Mouse (Mus musculus) small intestine, adult 2 months (tissue): ENCODE measurements around the gene Plcxd2. TPM values are rescaled to one million over a fixed set of nuclear protein-coding genes. Genes with fewer than 3 reads are reported as not detected.

ENCODE experiments used
- H3K27ac ChIP-seq: fragments of 200-500 bp; 2 replicates; pipeline ENCODE4 v1.5.1; 2012; ENCODE audit warnings: low read depth, low read length, control low read depth, inconsistent platforms; ENCODE audit not compliant: insufficient read depth
- H3K27me3 ChIP-seq: fragments of 200-500 bp; 2 replicates; pipeline ENCODE4 v1.6.1; 2012; ENCODE audit warnings: mild to moderate bottlenecking, moderate library complexity, low read length, inconsistent platforms; ENCODE audit not compliant: control insufficient read depth, insufficient read depth
- H3K36me3 ChIP-seq: fragments of 200-500 bp; 2 replicates; pipeline ENCODE4 v1.6.1; 2012; ENCODE audit warnings: mild to moderate bottlenecking, low read length, control low read depth, inconsistent platforms; ENCODE audit not compliant: control insufficient read depth, insufficient read depth
- H3K4me1 ChIP-seq: fragments of 200-500 bp; 2 replicates; pipeline ENCODE4 v1.6.1; 2012; ENCODE audit warnings: low read length, inconsistent platforms, mixed read lengths; ENCODE audit not compliant: control insufficient read depth, insufficient read depth, insufficient read length
- H3K4me3 ChIP-seq: fragments of 200-500 bp; 2 replicates; pipeline ENCODE4 v1.5.1; 2012; ENCODE audit warnings: low read depth, mild to moderate bottlenecking, control low read depth, inconsistent platforms, low read length, moderate library complexity
- CTCF ChIP-seq: fragments of 200-500 bp; IDR thresholded peaks from 2 replicates; pipeline ENCODE4 v1.5.1; 2012; ENCODE audit warnings: low read depth, mild to moderate bottlenecking, control low read depth, inconsistent platforms, low read length, moderate library complexity, mixed read lengths; ENCODE audit not compliant: insufficient replicate concordance, insufficient read length; ENCODE audit errors: extremely low read depth
- POLR2A ChIP-seq: fragments of 200-500 bp; IDR thresholded peaks from 2 replicates; pipeline ENCODE4 v1.6.1; 2012; ENCODE audit warnings: low read depth, mild to moderate bottlenecking, control low read depth, inconsistent platforms, low read length, moderate library complexity
- WGBS: fragments of 180-500 bp; shearing (Covaris S2); methylation state at CpG from one replicate; pipeline ENCODE4 v1.1.7; 2018; 5-methylcytosine and 5-hydroxymethylcytosine counted together
- polyA plus RNA-seq: library from polyadenylated mRNA; depleted of rRNA; stranded (reverse); fragments of >200 nt; gene quantifications from 2 replicates; pipeline ENCODE4 v1.2.3, GENCODE M21; 2012; rRNA removed

Gene Plcxd2
- polyA plus RNA-seq, 1 experiment: 1.9 TPM

- Histone ChIP-seq H3K36me3 (no peaks in the 10 kb centered on the region), H3K4me1 (no peaks in the 10 kb centered on the region; the same call in 1 of the 2 replicates), H3K27me3 (no peaks in the 10 kb centered on the region), H3K27ac (no peak overlapping the region), H3K4me3 (no peak overlapping the region)
- WGBS: 71% methylated on average over 3 of the region's 3 CpGs
- TF ChIP-seq CTCF (no peak), POLR2A (no peak)
Measured at GRCm38 (mm10) chr16:45930308-45930707, 79.7 kb downstream of the Plcxd2 start.

DNA sequence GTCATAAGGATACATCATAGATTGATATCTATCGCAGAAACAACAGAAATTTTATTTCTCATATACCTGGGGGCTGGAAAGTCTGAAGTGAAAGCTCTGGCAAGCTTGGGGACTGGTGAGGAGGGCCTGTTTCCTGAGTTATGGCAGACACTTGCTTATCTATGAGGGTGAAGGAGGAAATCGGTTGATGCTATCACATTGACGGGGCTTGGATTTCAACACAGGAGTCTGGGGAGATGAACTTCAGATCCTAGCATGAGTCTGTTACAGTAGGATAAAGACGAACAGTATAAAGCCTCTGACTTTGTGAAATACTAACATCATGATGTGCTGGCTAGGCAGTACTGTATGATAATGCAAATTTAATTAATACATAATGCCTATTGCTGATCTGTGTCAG is 81.9 kb downstream of the Plcxd2 start:
- no peak overlapping the region for H3K27ac ChIP-seq
- H3K36me3 ChIP-seq: no peaks in the 10 kb centered on the region
- no peaks in the 10 kb centered on the region for H3K27me3 ChIP-seq
- no peak for TF ChIP-seq POLR2A
- TF ChIP-seq CTCF: no peak
- no peak overlapping the region for H3K4me3 ChIP-seq
- no peaks in the 10 kb centered on the region; the same call in 1 of the 2 replicates for H3K4me1 ChIP-seq
- 28% methylated on average over 4 of the region's 4 CpGs for WGBS

GRCm38 (mm10) chr16:45927601-45928000 is 82.4 kb downstream of the Plcxd2 start:
- H3K36me3 ChIP-seq: no peaks in the 10 kb centered on the region
- no peaks in the 10 kb centered on the region; the same call in 1 of the 2 replicates for H3K4me1 ChIP-seq
- no peaks in the 10 kb centered on the region for H3K27me3 ChIP-seq
- no peak for TF ChIP-seq CTCF
- no peak for TF ChIP-seq POLR2A
- H3K27ac ChIP-seq: no peak overlapping the region
- WGBS: 13% methylated on average over 3 of the region's 3 CpGs
- no peak overlapping the region for H3K4me3 ChIP-seq

DNA sequence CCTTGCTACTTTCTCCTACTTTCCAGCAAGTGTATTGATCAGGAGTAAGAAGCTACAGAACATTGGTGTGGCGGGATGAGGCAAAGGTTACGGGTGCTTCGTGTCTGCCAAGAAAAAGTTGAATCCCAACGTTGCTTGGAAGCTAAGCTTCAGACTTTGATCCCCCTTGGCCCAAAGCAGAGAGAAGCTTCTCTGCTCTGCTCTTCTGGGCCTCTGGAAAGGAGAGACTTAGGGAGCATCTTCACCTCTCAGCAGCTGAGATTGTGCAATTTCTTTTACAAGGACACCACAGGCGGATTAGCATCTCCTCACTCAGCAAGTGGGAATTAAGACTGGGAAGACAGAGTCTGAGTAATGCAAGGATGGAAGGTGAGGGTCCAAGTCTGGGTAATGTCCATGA is 83.1 kb downstream of the Plcxd2 start:
- TF ChIP-seq CTCF (no peak), POLR2A (no peak)
- no peak overlapping the region for H3K4me3 ChIP-seq
- H3K36me3 ChIP-seq: no peaks in the 10 kb centered on the region
- WGBS: 39% methylated on average over 5 of the region's 5 CpGs
- no peaks in the 10 kb centered on the region for H3K27me3 ChIP-seq
- H3K4me1 ChIP-seq: no peaks in the 10 kb centered on the region; the same call in 1 of the 2 replicates
- H3K27ac ChIP-seq: no peak overlapping the region

GRCm38 (mm10) chr16:45923731-45924424 is 86.1 kb downstream of the Plcxd2 start:
- 40% methylated on average over 6 of the region's 6 CpGs for WGBS
- TF ChIP-seq CTCF (no peak), POLR2A (no peak)
- no peaks in the 10 kb centered on the region for H3K27me3 ChIP-seq
- H3K27ac ChIP-seq: no peak overlapping the region
- H3K4me3 ChIP-seq: no peak overlapping the region
- H3K36me3 ChIP-seq: no peaks in the 10 kb centered on the region
- no peaks in the 10 kb centered on the region; the same call in 1 of the 2 replicates for H3K4me1 ChIP-seq

DNA sequence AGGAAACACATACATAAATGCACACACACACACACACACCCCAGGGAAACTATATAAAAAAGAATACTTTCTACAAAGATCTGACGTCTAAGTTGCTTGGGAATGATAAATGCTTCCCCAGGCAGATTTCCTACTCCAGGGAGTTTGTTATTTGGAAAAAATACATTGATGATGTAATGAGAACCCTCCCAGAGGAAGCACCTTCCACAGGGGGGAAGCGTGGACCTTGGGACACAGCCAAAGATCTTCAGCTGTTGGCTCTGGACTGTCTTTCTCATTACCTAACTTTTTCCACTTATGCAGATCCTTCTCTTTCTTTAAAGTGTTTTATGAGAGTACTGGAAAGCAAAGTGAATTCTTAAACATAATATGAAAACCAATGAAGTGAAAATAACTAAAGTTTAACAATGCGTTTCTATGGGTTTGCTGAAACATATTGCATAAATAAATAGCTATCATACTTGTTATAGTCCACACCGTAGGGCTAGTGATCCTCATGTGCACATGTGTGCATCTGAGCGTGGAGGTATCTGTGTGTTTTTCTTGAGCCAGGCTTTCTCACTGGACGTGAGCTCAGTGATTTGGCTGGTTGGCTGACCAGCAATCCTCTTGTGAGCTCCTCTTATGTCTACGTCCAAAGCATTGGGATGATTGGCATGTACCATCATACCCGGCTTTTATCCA is 87.3 kb downstream of the Plcxd2 start:
- TF ChIP-seq POLR2A (no peak), CTCF (no peak)
- Histone ChIP-seq H3K36me3 (no peaks in the 10 kb centered on the region), H3K27ac (no peak overlapping the region), H3K27me3 (no peaks in the 10 kb centered on the region), H3K4me1 (no peaks in the 10 kb centered on the region; the same call in 1 of the 2 replicates), H3K4me3 (no peak overlapping the region)
- WGBS: 79% methylated on average over 8 of the region's 8 CpGs

GRCm38 (mm10) chr16:45919572-45919971 is 90.4 kb downstream of the Plcxd2 start:
- 89% methylated on average over 8 of the region's 8 CpGs for WGBS
- Histone ChIP-seq H3K36me3 (no peaks in the 10 kb centered on the region), H3K4me1 (no peaks in the 10 kb centered on the region; the same call in 1 of the 2 replicates), H3K27ac (no peak overlapping the region), H3K27me3 (no peaks in the 10 kb centered on the region), H3K4me3 (no peak overlapping the region)
- no peak for TF ChIP-seq CTCF
- no peak for TF ChIP-seq POLR2A

Other genes with a start within 250 kb of the Plcxd2 start
- 1.7 and 3.7 TPM in 2 replicates for gene Phldb2, start 56.6 kb downstream of the Plcxd2 start, polyA plus RNA-seq
- gene Cd96, start 110.0 kb upstream of the Plcxd2 start, polyA plus RNA-seq: 0.77 and 0.91 TPM in 2 replicates
- gene Gm4737, start 144.9 kb upstream of the Plcxd2 start, polyA plus RNA-seq: 15.0 and 26.2 TPM in 2 replicates